Mouse (Mus musculus) hindbrain, embryonic 10.5 days (tissue): ENCODE measurements around the gene Gm28539. TPM values are rescaled to one million over a fixed set of nuclear protein-coding genes. Genes with fewer than 3 reads are reported as not detected.

Experiments used
- DNase-seq: peaks from one replicate; pipeline ENCODE4 v3.0.0-alpha.2; 2017; ENCODE audit warnings: low spot score
- H3K27ac ChIP-seq: fragments of 300-500 bp; sonication (generic); 2 replicates; pipeline ENCODE4 v1.5.1; 2016; ENCODE audit warnings: mild to moderate bottlenecking, moderate library complexity
- H3K27me3 ChIP-seq: fragments of 300-500 bp; sonication (generic); 2 replicates; pipeline ENCODE4 v1.6.1; 2016; ENCODE audit warnings: mild to moderate bottlenecking; ENCODE audit not compliant: poor library complexity, insufficient read depth, severe bottlenecking
- H3K36me3 ChIP-seq: fragments of 300-500 bp; sonication (generic); 2 replicates; pipeline ENCODE4 v1.6.1; 2016; ENCODE audit warnings: mild to moderate bottlenecking, moderate library complexity
- H3K4me1 ChIP-seq: fragments of 300-500 bp; sonication (generic); replicated peaks from 2 replicates; pipeline ENCODE4 v1.6.1; 2016; ENCODE audit warnings: mild to moderate bottlenecking
- H3K4me3 ChIP-seq: fragments of 300-500 bp; sonication (generic); 2 replicates; pipeline ENCODE4 v1.5.1; 2016; ENCODE audit warnings: mild to moderate bottlenecking, moderate library complexity
- H3K9me3 ChIP-seq: fragments of 300-500 bp; sonication (generic); 2 replicates; pipeline ENCODE4 v1.6.1; 2016; ENCODE audit warnings: mild to moderate bottlenecking, moderate library complexity
- WGBS: fragments of 180-500 bp; shearing (Covaris S2); methylation state at CpG from one replicate; pipeline ENCODE4 v1.1.7; 2016; 5-methylcytosine and 5-hydroxymethylcytosine counted together
- polyA plus RNA-seq: library from polyadenylated mRNA; unstranded; fragments of >200 nt; fragmentation: Nextera tagmentation; extraction: Ambion mirVana; gene quantifications from 2 replicates; pipeline ENCODE4 v1.2.1, GENCODE M21; 2016

The Gm28539 gene
- polyA plus RNA-seq, 1 experiment from 2014 or later = not detected

- H3K36me3 ChIP-seq = peaks cover 62% of the 10 kb centered on the region
- H3K9me3 ChIP-seq = no peaks in the 10 kb centered on the region
- peak; percentile 95 for DNase-seq
- peak within 1 kb of the TSS; percentile 97 for H3K27ac ChIP-seq
- no peaks in the 10 kb centered on the region for H3K27me3 ChIP-seq
- peak within 1 kb of the TSS; percentile 93 for H3K4me3 ChIP-seq
- peaks cover 21% of the 10 kb centered on the region for H3K4me1 ChIP-seq
- WGBS = under 1% methylated on average over 93 of the region's 93 CpGs
Observed at GRCm38 (mm10) chr16:18876442-18877308, 40.3 kb downstream of the Gm28539 start, which contains the start of the genes Mrpl40 and Hira. Gene Mrpl40, minus strand, starts transcription at chr16:18876862. Gene Hira, plus strand, starts transcription at chr16:18877037.

DNA sequence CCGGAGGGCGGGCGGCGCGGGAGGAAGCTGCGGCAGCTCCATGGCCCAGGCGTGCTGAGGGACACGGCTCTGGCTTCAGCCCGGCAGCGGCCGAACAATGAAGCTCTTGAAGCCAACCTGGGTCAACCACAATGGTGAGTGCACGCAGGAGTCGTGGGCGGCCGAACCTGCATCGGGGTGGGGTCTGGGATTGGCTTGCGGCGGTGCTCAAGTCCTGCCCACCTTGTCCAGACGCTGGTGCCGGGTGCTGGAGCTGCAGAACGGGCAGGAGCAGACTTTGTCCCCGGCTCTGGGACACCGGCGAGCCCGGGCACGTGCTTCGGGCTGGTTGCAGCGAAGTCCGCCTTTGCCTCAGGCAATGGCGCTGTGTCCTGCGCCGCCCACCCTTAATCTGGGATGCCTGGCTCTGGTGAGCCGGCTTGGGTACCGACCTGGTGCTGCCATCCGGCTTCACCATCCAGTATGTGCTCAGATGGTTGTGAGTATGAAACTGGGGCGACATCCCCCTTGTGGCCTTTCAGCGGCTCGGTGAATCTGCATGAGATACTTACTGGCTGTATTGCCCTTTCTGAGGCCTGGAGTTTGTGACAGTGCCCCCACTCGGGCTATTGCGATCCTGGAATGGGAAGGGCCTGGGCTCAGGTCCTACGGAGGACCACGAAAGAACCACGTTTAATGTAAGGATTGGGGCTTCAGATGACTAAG lies 41.2 kb downstream of the Gm28539 start:
- under 1% methylated on average over 43 of the region's 43 CpGs for WGBS

DNA sequence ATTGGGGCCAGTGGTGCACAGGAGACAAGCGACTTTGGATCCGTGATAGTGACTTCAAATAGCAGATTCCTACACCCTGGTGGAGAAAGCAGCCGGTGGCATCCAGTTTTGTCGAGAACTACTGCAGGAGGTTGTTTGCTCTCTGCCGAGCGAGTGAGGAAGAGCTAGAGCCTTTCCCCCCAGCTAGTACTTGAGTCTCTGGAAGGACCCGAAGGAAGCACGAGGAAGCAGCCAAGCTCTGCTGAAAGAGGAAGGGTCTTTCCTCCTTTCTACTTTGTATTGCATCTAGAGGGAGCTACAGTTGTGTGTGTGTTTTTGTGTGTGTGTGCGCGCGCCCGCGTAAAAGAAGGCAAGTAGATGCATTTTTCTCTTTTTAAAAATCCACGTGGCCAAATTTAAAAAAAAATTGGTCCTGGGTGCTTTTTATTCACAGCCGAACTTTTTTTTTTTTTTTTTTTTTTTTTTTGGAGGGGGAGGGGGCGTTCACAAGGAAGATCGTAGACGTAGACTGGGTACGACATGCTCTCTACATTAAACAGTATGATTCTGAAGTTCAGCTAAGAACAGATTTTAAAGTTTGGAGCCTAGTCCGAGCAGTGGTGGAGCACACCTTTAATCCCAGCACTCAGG lies 41.8 kb downstream of the Gm28539 start:
- Histone ChIP-seq H3K9me3 (0 out of 2 replicates have a peak, but pooled peaks cover 5% of the 10 kb centered on the region), H3K27me3 (no peaks in the 10 kb centered on the region), H3K36me3 (peaks cover 62% of the 10 kb centered on the region), H3K4me3 (peak overlapping the region; percentile 93), H3K4me1 (peaks cover 21% of the 10 kb centered on the region), H3K27ac (peak overlapping the region; percentile 97)
- DNase-seq = no peak
- WGBS = 31% methylated on average over 20 of the region's 20 CpGs

More for the DNA sequence above, 41.2 kb downstream of the Gm28539 start:
- Histone ChIP-seq H3K4me1 (peaks cover 21% of the 10 kb centered on the region), H3K9me3 (0 out of 2 replicates have a peak, but pooled peaks cover under 1% of the 10 kb centered on the region), H3K4me3 (peak overlapping the region; percentile 93), H3K36me3 (peaks cover 62% of the 10 kb centered on the region), H3K27ac (peak overlapping the region; percentile 97), H3K27me3 (no peaks in the 10 kb centered on the region)
- DNase-seq = peak; percentile 80

DNA sequence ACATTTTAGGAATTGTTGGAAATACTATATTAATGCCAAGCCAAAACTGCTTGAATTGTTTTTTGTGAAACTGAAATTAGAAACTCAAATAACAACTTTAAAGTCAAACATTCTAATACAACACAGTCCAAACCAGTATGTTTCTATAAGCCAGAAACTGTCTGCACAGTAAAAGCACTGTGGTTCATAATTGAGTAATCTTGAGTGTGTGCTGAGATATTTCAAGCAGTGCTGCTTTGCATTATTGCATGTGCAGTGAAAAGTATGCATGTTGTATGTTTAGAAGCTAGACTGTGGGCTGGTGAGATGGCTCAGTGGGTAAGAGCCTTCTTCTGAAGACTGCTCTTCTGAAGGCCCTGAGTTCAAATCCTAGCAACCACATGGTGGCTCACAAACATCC lies 47.7 kb downstream of the Gm28539 start:
- Histone ChIP-seq H3K9me3 (0 out of 2 replicates have a peak, but pooled peaks cover 5% of the 10 kb centered on the region), H3K27me3 (no peaks in the 10 kb centered on the region), H3K4me3 (no peak overlapping the region), H3K27ac (no peak overlapping the region), H3K4me1 (0 out of 2 replicates have a peak, but pooled peaks cover 9% of the 10 kb centered on the region), H3K36me3 (peaks cover 73% of the 10 kb centered on the region)
- DNase-seq = no peak

- DNase-seq = no peak
- no peaks in the 10 kb centered on the region for H3K4me1 ChIP-seq
- peaks cover 43% of the 10 kb centered on the region for H3K36me3 ChIP-seq
- H3K9me3 ChIP-seq = no peaks in the 10 kb centered on the region
- no peaks in the 10 kb centered on the region for H3K27me3 ChIP-seq
- H3K4me3 ChIP-seq = no peak overlapping the region
- 91% methylated on average over 4 of the region's 4 CpGs for WGBS
- no peak overlapping the region for H3K27ac ChIP-seq
Observed at GRCm38 (mm10) chr16:18893840-18894372, 57.5 kb downstream of the Gm28539 start.

DNA sequence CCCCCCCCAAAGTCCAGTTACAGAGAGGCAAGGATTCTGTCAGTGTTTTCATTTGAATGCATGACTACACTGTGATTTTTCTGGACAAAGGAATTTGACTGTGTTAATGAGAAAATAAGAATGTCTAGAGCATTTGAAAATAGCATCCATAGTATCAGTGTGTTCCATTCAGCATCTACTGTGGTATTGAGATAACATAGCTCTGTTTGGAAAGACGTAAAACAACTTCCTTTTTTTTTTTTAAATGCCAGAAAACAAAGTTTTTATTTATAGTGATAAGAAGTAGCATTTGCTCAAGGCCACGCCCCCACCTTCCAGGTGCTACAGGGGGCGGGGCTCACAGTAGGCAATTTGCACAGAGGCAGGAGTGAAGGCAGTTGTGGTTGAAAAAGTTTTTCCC lies 58.9 kb downstream of the Gm28539 start:
- no peaks in the 10 kb centered on the region for H3K27me3 ChIP-seq
- DNase-seq = no peak
- no peak overlapping the region for H3K27ac ChIP-seq
- no peaks in the 10 kb centered on the region for H3K4me1 ChIP-seq
- H3K9me3 ChIP-seq = no peaks in the 10 kb centered on the region
- no peak overlapping the region for H3K4me3 ChIP-seq
- WGBS = 85% methylated on average over 3 of the region's 3 CpGs
- H3K36me3 ChIP-seq = peaks cover 57% of the 10 kb centered on the region

- WGBS = 89% methylated on average over 10 of the region's 10 CpGs
- H3K9me3 ChIP-seq = no peaks in the 10 kb centered on the region
- no peak overlapping the region for H3K27ac ChIP-seq
- H3K36me3 ChIP-seq = peaks cover 68% of the 10 kb centered on the region
- H3K4me3 ChIP-seq = no peak overlapping the region
- no peaks in the 10 kb centered on the region for H3K27me3 ChIP-seq
- no peak for DNase-seq
- no peaks in the 10 kb centered on the region for H3K4me1 ChIP-seq
Observed at GRCm38 (mm10) chr16:18896429-18896828, 60.0 kb downstream of the Gm28539 start.

DNA sequence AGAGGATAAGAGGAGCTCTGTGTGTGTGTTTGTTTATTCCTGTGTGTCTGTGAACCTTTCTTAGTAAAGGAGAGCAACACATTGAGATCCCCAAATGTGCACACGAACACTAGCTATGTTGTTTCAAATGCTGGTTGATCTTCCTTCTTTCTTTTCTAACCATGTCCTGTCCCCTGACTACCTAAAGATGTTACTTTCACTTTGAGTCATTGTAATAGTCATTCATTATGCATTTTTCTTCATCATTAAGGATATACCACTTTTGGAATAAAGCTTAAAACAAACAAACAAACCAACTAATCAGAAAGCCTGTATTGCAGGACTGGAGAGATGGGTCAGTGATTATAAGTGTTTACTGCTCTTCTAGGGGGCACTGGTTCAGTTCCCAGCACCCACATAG lies 69.3 kb downstream of the Gm28539 start:
- no peak overlapping the region for H3K4me3 ChIP-seq
- H3K27ac ChIP-seq = no peak overlapping the region
- no peaks in the 10 kb centered on the region for H3K9me3 ChIP-seq
- 92% methylated on average over 1 of the region's 1 CpGs for WGBS
- H3K4me1 ChIP-seq = no peaks in the 10 kb centered on the region
- H3K36me3 ChIP-seq = peaks cover 97% of the 10 kb centered on the region
- no peak for DNase-seq
- H3K27me3 ChIP-seq = no peaks in the 10 kb centered on the region

- WGBS = 95% methylated on average over 4 of the region's 4 CpGs
- H3K4me1 ChIP-seq = no peaks in the 10 kb centered on the region
- no peaks in the 10 kb centered on the region for H3K27me3 ChIP-seq
- no peak for DNase-seq
- no peaks in the 10 kb centered on the region for H3K9me3 ChIP-seq
- H3K4me3 ChIP-seq = no peak overlapping the region
- H3K27ac ChIP-seq = no peak overlapping the region
- H3K36me3 ChIP-seq = peaks cover 91% of the 10 kb centered on the region
Observed at GRCm38 (mm10) chr16:18916064-18916463, 79.7 kb downstream of the Gm28539 start.

DNA sequence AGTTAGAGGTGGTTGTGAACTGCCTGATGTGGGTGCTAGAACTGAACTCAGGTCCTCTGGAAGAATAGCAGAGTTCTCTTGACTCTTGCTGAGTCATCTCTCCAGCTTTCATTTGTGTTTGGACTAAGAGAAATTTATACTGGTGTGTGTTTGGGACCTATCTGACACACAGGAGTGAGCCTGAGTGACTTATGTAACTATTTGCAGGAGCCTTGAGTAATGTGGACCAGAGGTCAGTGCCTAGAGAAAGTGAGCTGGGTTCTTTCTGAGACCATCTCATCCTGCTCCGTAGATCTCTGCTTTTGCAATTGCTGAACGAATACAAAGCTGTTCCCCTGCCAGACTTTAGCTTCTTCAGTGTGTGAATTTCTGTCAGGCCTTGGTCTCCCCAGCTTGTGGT lies 85.4 kb downstream of the Gm28539 start:
- Histone ChIP-seq H3K4me3 (no peak overlapping the region), H3K27ac (no peak overlapping the region), H3K36me3 (peaks cover 98% of the 10 kb centered on the region), H3K9me3 (no peaks in the 10 kb centered on the region), H3K27me3 (no peaks in the 10 kb centered on the region), H3K4me1 (no peaks in the 10 kb centered on the region)
- no peak for DNase-seq
- 95% methylated on average over 2 of the region's 2 CpGs for WGBS

GRCm38 (mm10) chr16:18927963-18928362 lies 91.6 kb downstream of the Gm28539 start:
- 96% methylated on average over 1 of the region's 1 CpGs for WGBS
- no peak for DNase-seq
- no peak overlapping the region for H3K27ac ChIP-seq
- H3K4me3 ChIP-seq = no peak overlapping the region
- no peaks in the 10 kb centered on the region for H3K4me1 ChIP-seq
- H3K36me3 ChIP-seq = peaks cover 94% of the 10 kb centered on the region
- no peaks in the 10 kb centered on the region for H3K27me3 ChIP-seq
- no peaks in the 10 kb centered on the region for H3K9me3 ChIP-seq

DNA sequence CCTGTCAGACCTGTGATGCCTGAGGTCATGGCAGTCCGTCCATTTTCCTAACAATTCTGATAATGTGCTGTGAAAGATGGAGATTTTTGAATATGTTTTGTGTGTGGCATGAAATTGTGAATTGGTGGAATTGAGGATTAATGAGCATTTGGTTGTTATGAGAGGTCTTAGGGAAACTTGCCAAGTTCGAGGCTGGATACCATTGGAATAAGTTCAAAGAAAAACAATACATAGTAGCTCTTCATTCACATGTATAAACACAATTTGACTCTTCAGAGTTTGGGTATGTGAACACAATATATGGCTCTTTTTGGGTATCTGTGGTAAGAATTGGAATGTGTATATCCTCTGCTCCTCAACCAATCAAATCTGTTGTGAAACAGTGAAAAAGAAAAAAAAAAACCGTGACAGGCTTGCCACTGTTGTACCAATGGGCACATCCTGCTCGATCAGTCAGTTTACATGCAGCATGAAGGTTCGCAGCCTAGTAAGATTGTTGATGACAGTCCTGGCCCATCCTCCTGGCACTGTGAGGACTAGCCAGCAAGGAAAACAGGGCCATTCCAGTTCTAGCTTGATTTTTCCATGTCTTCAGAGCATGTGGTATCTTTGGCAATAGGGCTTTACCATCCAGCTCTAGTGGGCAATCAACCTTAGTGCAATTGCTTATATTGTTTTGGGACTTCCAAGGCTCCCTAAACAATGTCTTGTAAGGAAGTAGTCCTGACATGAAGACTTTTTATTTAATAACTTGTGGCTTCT lies 102.1 kb downstream of the Gm28539 start:
- Histone ChIP-seq H3K4me1 (no peaks in the 10 kb centered on the region), H3K4me3 (no peak overlapping the region), H3K27me3 (no peaks in the 10 kb centered on the region), H3K9me3 (no peaks in the 10 kb centered on the region), H3K27ac (no peak overlapping the region), H3K36me3 (peaks cover 91% of the 10 kb centered on the region)
- WGBS = 90% methylated on average over 5 of the region's 5 CpGs
- DNase-seq = no peak
